Mouse (Mus musculus) cerebellum, postnatal 25 days (tissue): ENCODE measurements around the gene Ccdc24.
A peak's percentile ranks its signal among the peaks of the same experiment; 100 is the strongest.

ENCODE experiments used
- DNase-seq, 2 experiments: peaks; one replicate each; pipeline ENCODE4 v3.0.0; 2021; ENCODE audit warnings: mixed read lengths in 2 of 2

The Ccdc24 gene

GRCm38 (mm10) chr4:117872471-117872886 lies at the start of gene Ccdc24:
Gene Ccdc24, minus strand, starts transcription at chr4:117872557.
- no peak for DNase-seq

DNA sequence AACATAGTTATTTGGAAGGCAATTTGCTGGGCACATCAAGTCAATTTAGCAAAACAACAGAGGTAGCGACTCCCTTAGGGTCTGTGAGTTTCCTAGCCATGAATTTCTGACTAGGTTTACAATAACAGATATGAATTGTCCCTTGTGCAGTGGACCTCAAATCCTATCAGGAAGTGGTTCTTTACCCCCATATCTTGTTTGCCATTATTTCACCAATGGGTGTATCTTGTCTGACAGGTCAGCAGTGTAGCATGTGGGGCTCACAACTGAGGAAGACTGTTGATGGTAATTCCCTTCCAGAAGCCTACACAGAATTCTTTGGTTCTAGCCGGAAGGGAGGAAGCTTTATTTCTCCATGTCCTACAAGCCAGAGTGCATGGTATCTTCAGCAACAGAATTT lies 49.0 kb upstream of the Ccdc24 start:
- no peak for DNase-seq

GRCm38 (mm10) chr4:117918762-117919161 lies 46.4 kb upstream of the Ccdc24 start:
- DNase-seq = no peak

- peak in 1 of 2 experiments; percentile 2 for DNase-seq
Measured at GRCm38 (mm10) chr4:117918261-117918660, 45.9 kb upstream of the Ccdc24 start.

GRCm38 (mm10) chr4:117917847-117918246 lies 45.5 kb upstream of the Ccdc24 start:
- no peak for DNase-seq

DNA sequence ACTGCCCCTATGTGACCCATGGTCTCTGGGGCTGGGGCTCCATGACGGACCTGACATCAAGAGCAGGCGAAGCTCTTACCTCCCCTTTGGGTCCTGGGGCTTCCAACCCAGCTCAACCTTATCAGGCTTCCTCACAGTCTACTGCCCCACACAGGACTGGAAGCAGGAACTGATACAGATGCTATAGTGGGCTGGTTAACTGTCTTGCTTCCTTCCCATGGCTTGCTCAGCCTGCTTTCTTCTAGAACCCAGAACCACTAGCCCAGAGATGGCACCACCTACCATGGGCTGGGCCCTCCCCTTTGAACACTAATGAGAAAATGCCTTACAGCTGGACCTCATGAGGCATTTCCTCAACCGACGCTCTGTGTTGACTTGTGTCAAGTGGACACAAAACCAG lies 45.0 kb upstream of the Ccdc24 start:
- DNase-seq = no peak

DNA sequence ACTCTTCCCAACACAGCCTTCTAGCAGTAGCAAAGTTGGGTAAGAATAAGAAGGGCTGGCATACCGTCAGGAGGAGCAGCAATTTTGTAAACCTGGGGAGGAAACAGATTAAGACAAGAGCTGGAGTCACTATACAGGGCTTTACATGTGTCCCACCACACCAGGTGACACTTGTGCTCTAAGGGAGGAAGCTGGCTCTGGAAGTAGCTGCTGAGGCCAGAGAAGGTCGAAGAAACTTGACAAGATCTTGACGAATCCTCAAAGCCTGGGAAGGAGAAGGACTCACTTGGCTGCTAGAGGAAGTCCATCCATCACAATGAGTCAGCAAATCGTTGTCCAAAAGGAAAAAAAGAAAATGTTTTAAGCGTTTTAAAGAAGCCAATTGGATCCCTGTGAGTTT lies 44.0 kb upstream of the Ccdc24 start:
- no peak for DNase-seq

DNA sequence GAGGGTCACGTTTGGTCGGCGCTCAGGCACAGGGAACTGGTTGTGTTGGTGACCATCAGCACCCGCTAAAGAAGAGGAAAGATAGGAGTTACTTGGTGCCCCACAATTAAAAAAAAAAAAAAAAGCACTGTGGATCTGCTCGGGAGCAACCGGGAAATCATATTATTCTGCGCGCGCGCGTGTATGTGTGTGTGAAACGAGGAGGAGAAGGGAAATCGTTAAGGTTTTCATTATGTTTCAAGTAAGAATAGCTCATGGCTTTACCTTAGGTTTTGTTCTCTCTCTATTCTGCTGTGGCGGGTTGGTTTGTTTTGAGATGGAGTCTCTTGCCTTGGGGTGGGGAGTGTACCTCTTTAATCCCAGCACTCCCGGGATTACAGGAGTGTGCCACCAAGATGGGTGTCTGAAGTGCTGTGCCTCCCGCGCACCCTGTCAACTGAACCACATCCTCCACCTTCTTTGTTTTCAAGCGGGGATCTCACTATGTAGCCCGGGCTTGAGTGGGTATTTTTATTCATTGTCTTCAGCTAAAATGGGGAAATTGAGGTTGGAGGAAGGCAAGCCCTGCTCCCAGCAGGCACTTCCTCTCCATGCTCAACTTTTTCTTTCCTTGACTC lies 43.2 kb upstream of the Ccdc24 start:
- DNase-seq = peak in 1 of 2 experiments; percentile 27

DNA sequence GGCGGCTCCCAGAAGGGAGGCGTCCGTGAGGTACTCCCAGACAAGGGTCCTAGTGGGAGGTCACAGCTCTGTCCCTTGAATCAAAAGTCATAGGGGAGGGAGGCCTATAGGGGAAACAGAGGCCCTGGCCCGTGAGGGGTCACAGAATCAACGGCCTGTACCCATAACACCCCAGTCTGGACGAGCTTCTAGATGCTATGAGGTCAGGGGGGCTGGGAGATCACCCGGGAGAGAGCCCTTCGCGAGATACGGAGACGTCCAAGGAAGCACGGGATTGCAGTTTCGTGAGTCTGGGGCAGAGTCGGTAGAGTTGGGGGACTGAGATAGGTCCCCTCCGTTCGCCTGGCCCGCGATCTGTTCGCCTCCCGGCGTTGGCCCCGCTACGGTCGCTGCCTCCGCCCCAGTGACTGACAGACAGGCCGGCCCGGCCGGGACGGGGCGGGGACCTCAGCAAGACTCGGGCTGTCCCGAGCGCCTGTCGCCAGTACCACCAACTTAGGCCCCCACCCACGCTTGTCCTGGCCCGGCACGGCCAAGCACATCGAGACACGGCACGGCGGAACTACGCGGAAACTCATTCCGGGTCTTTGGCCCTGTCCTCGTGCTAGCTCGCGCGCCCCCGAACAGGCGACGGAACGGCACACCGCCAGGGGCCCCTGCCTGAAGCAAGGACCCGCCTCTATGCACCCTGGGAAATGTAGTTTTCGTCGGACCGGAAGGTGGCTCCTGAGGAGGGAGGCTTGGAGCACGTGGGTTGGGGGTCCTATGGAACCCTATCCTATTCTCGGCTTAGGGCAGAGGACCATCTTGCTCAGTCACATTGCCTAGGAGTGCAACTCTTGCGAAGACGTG lies 42.5 kb upstream of the Ccdc24 start, which contains the start of gene Ipo13:
Gene Ipo13, minus strand, starts transcription at position 409 of the 852 bp plus-strand sequence.
- peak; percentile 93 to 96 for DNase-seq

DNA sequence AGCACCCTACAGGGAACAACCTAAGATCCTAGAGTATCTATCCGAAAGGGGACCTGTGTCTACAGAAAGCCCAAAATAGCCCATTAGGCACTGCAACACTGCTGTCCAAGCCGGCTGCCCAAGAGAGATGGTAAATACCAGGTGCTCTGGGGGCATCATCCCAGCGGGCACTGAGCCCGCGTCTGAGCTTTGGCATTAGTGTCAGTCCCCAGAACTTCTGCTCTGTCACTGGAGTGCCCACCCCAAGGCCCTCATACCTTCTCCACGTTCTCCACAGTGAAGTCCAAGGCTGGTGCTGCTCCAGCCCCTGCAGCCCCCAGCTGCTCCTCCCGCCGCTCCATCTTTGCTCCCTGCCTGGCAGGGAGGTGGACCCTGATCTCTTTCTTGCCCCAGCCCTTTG lies 41.7 kb upstream of the Ccdc24 start:
- DNase-seq = peak; percentile 62 to 66

- peak; percentile 85 to 90 for DNase-seq
Measured at GRCm38 (mm10) chr4:117913421-117913820, 41.1 kb upstream of the Ccdc24 start.

- peak; percentile 47 to 51 for DNase-seq
Measured at GRCm38 (mm10) chr4:117912685-117913273, 40.4 kb upstream of the Ccdc24 start.

- DNase-seq = peak; percentile 81 to 82
Measured at GRCm38 (mm10) chr4:117912131-117912561, 39.8 kb upstream of the Ccdc24 start.

DNA sequence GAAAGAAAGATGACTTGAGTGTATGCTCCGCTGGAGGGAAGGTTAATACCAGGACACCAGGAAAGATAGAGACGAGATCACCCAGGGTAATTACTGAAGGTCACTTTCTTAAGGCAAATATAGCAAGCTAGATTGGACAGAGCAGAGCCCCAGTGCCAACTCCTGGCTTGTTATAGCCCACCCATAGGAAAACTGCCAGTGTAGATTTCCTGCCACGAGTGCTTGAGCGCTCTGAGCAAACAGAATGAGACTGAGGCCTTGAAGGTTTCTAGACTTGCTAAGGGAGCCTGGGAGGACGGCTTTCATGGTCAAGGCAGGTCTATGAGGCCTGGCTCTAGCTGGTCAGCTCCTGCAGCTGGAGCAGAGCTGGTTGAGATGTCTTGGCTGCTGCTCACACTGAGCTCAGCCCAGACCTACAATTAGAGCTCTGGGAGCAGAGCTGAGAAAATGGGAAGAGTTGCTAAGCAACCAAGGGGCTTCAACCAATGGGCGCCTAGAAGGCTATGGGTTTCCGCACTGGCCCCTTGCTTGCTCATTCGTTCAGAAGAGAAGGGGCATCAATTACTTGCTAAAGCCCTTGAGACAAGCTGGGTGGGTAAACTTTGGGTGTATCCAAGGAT lies 36.6 kb upstream of the Ccdc24 start:
- peak in 1 of 2 experiments; percentile 16 for DNase-seq

DNA sequence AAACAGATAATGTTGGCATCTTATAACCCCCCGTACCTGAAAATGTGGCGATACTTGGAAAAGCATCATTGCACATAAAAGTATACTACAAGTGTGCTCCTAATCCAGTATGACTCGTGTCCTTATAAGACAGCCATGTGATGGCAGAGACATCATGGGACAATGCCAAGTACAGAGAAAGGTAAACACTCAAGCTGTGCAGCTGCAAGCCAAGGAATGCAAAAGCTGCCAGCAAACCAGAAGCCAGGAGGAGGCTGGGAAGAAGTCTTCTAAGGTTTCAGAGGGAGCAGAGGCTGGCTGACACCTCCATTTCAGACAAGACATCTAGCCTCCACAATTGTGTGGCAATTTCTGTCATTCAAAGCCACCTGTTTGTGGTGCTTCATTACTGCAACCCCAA lies 33.8 kb upstream of the Ccdc24 start:
- DNase-seq = peak in 1 of 2 experiments; percentile 52

GRCm38 (mm10) chr4:117904761-117905160 lies 32.4 kb upstream of the Ccdc24 start:
- DNase-seq = peak; percentile 66 to 71

- no peak for DNase-seq
Measured at GRCm38 (mm10) chr4:117904094-117904493, 31.7 kb upstream of the Ccdc24 start.

DNA sequence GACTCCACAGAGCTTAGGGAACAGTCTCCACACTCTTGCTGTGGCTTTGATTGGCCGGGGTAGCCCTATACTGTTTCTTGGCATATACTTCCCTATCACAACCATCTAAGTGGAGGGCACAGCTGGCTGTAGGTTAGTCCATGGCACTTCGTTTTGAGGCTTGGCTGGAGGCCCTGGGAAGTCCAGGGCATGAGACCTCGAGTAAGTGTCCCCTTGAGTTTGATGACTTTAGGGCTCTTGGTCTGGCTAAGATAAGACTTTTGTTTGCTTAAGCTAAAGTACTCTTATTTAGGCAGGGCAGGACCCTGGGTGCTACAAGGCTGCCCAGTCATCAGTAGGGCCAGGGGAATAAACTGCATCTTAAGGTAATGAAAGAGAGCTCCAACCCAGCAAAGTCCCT lies 25.8 kb upstream of the Ccdc24 start:
- no peak for DNase-seq

- peak; percentile 82 to 84 for DNase-seq
Measured at GRCm38 (mm10) chr4:117896031-117896430, 23.7 kb upstream of the Ccdc24 start.

GRCm38 (mm10) chr4:117895339-117895738 lies 23.0 kb upstream of the Ccdc24 start:
- no peak for DNase-seq

GRCm38 (mm10) chr4:117894601-117895000 lies 22.2 kb upstream of the Ccdc24 start:
- DNase-seq = peak; percentile 59 to 66

DNA sequence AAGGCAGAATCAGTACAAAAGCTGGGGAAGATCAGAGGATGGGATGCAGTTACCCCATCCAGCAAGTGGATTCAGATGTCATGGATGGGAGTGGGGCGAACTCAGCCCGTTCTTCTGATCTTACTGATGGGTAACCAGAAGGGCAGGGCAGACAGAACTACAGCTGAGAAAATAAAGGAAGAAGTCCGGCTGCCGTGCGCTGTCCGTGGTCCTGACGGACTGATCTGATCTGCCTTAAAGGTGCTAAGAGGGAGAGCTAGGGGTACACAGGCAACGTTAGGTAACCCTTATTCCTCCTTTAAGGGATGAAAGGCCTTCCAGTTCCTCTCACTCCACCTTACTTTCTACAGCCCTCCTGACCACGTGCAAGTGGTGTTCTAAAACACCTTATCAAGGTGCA lies 21.0 kb upstream of the Ccdc24 start:
- peak in 1 of 2 experiments; percentile 12 for DNase-seq

DNA sequence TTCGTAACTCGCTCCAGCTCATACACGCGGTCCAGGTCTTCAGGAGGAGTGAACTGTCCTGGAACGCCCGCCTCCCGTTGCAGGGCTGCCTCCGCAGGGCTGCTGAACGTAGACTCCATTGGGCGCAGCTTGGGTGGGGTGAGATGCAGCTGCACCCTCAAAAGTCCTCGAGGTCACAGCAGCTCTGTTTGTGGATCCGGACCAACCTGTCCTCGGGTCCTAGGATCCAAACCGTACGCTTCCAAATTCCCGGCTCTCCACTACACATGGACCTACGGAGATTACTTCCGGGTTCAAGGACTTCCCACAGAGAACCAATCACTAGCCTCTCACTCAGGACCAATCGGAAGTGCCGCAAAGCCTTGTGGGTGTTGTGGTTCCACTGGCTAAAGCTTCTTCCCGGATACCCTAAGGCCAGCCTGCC lies 19.4 kb upstream of the Ccdc24 start, which contains the start of gene Dph2:
Gene Dph2, minus strand, starts transcription at position 295 of the 424 bp plus-strand sequence.
- DNase-seq = peak; percentile 81 to 90
